Comparison of ENCODE assay signal across 7 mouse cellular contexts in the genomic region with DNA sequence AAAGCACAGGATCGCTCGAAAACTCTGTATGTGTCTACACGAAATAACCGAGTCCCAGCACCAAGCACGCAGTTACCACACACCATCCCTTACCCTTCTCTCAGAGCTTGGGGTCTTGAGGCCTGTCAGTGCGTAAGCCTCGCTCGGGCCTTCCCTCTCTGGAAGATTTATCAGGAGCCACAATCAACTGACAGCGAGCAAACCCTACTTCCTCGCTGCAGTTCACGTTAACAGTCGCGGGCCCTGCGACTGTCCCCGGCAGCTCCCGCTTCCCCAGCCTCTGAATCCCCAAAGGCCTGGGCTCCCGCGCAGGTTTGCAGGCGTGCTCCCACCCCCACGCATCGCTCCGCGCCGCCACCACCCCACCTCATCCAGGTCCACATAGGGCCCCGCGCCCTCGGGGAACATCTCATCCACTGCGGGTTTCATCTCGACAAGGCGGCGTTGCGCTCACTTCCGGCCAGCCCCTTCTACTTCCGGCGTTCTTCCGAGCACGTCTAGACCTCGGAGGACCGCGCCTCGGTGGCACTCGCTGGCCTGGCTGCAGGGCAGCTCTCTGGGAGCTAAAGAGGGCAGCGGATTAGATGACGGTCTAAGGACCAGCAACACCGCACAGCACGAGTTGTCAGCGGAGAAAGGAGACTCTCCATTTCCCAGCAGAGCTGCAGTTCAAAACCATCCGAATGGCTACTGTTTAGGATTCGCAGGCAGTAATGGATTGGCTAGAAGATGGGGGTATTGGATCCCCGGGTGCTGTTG. TPM values are rescaled to one million over a fixed set of nuclear protein-coding genes. Genes with fewer than 3 reads are reported as not detected.
DNase-seq lines count a peak whose midpoint lies in the region; ATAC-seq lines count a peak whose summit lies in the region.

A gene (minus strand): TSS at position 472 of the 759 bp plus-strand sequence.

- intact Hi-C loops in gastrocnemius, postnatal 36 days (cut with DNase I) = no loop called here
- intact Hi-C loops in left cerebral cortex, postnatal 25 days (cut with DNase I) = loop anchor here (5.0 kb wide), 1 partner anchor 266 kb away; a partner anchor contains a TSS

- peak; percentile 96 for ATAC-seq in intestine, embryonic 15.5 days

- no peaks in the 10 kb centered on the region for H3K9me3 ChIP-seq in intestine, embryonic 15.5 days
- no peaks in the 10 kb centered on the region for H3K9me3 ChIP-seq in midbrain, embryonic 10.5 days (replicated peaks)

- peak within 1 kb of the TSS; percentile 97 for H3K4me3 ChIP-seq in intestine, embryonic 15.5 days (replicated peaks)
- peak within 1 kb of the TSS; percentile 96 for H3K4me3 ChIP-seq in midbrain, embryonic 10.5 days

- H3K4me1 ChIP-seq in intestine, embryonic 15.5 days (replicated peaks) = peaks cover 17% of the 10 kb centered on the region
- H3K4me1 ChIP-seq in midbrain, embryonic 10.5 days = peaks cover 25% of the 10 kb centered on the region

- peak within 1 kb of the TSS; percentile 86 for H3K4me2 ChIP-seq in intestine, embryonic 15.5 days (replicated peaks)

- H3K36me3 ChIP-seq in intestine, embryonic 15.5 days = peaks cover 11% of the 10 kb centered on the region
- H3K36me3 ChIP-seq in midbrain, embryonic 10.5 days = peaks cover 31% of the 10 kb centered on the region

- WGBS in intestine, embryonic 15.5 days = 1% methylated on average over 50 of the region's 50 CpGs
- 2% methylated on average over 50 of the region's 50 CpGs for WGBS in midbrain, embryonic 10.5 days

- no peaks in the 10 kb centered on the region for H3K27me3 ChIP-seq in intestine, embryonic 15.5 days (replicated peaks)
- no peaks in the 10 kb centered on the region for H3K27me3 ChIP-seq in midbrain, embryonic 10.5 days (ENCODE audit: low read depth, poor library complexity, severe bottlenecking)

- peak within 1 kb of the TSS; percentile 96 for H3K9ac ChIP-seq in intestine, embryonic 15.5 days

- H3K27ac ChIP-seq in intestine, embryonic 15.5 days = peak within 1 kb of the TSS; percentile 71
- H3K27ac ChIP-seq in midbrain, embryonic 10.5 days (replicated peaks) = peak within 1 kb of the TSS; percentile 90

- DNase-seq in adrenal gland, adult 2 months = peak; percentile 95
- DNase-seq in embryo, embryonic 11.5 days (ENCODE audit: low read depth, low spot score) = peak; percentile 83
- DNase-seq in gastrocnemius, postnatal 36 days = peak; percentile 86
- DNase-seq in left cerebral cortex, postnatal 25 days (ENCODE audit: low spot score in 2 of 2) = peak; percentile 92 to 93
- peak; percentile 94 for DNase-seq in midbrain, embryonic 10.5 days (ENCODE audit: low spot score)
- DNase-seq in right cerebral cortex, postnatal 4 days = peak; percentile 86

RNA-seq across cellular contexts. Expression of the gene that starts here (rescaled TPM):
- 100 to 1,000 TPM; 320 to 351 TPM for total RNA-seq in adrenal gland, adult 2 months (2021)
- 51.9 and 62.0 TPM in 2 replicates for polyA plus RNA-seq in adrenal gland, adult 2 months (2012; rRNA removed)
- total RNA-seq in gastrocnemius, postnatal 36 days (2021) = 100 to 1,000 TPM; 170 to 184 TPM
- polyA plus RNA-seq in intestine, embryonic 15.5 days (2015; fragmentation: Nextera tagmentation; extraction: Ambion mirVana) = 364 and 407 TPM in 2 replicates
- 100 to 1,000 TPM; 232 to 248 TPM for total RNA-seq in left cerebral cortex, postnatal 25 days (2021)
- 368 and 378 TPM in 2 replicates for polyA plus RNA-seq in midbrain, embryonic 10.5 days (2016; fragmentation: Nextera tagmentation; extraction: Ambion mirVana)

Comparison
In these comparisons a context has a peak if more than half of its experiments do, and no peak if none do; other contexts are left out.
1. Peak in every context shown above with its lines: DNase-seq, ATAC-seq, H3K4me3 ChIP-seq and H3K27ac ChIP-seq.